11 mouse cellular contexts compared by ENCODE assay signal in genomic region chr1:189875439-189875861, GRCm38 (mm10). TPM values are rescaled to one million over a fixed set of nuclear protein-coding genes. Genes with fewer than 3 reads are reported as not detected.
DNase-seq lines count a peak whose midpoint lies in the region; ATAC-seq and TF ChIP-seq lines count a peak whose summit lies in the region.
"Had no signal": no experiment of that assay in that cellular context is flagged by ENCODE, and none has a peak within 500 bp of the region (broad histone marks: within the 10 kb centered on the region; RNA-seq: fewer than 3 reads in every experiment).

No protein-coding gene starts in this region.

- no peak for ATAC-seq in kidney, embryonic 14.5 days (ENCODE audit: low FRiP score, low TSS enrichment)
- ATAC-seq in intestine, embryonic 15.5 days: peak; percentile 78
- ATAC-seq in limb, embryonic 13.5 days (ENCODE audit: low FRiP score, low read depth): peak; percentile 54; the same call in 1 of the 2 replicates
- ATAC-seq: activated CD4-positive, CD25-positive, alpha-beta regulatory T cell, adult 4 months had no signal

- DNase-seq in kidney, adult 2 months: peak; percentile 73
- DNase-seq in yolk sac, embryonic 10.5 days (ENCODE audit: low spot score): peak; percentile 64
- no peak for DNase-seq in embryo, embryonic 10 days (ENCODE audit: low spot score)
- DNase-seq in left cerebral cortex, postnatal 4 days: no peak
- DNase-seq: retina, postnatal 1 day; thymus, postnatal 4 days had no signal

- peak overlapping the region; percentile 6; the same call in 1 of the 2 replicates for H3K27ac ChIP-seq in kidney, adult 2 months (ENCODE audit: insufficient read depth, low read depth, low read length)
- H3K27ac ChIP-seq in kidney, embryonic 14.5 days (ENCODE audit: low read depth, low read length): no peak overlapping the region
- H3K27ac ChIP-seq in intestine, embryonic 15.5 days: peak overlapping the region; percentile 59
- H3K27ac ChIP-seq in limb, embryonic 13.5 days: no peak overlapping the region
- H3K27ac ChIP-seq: hindbrain, embryonic 13.5 days had no signal

- H3K9me3 ChIP-seq in kidney, embryonic 14.5 days (ENCODE audit: control insufficient read depth, low read length): no peaks in the 10 kb centered on the region
- no peaks in the 10 kb centered on the region for H3K9me3 ChIP-seq in intestine, embryonic 15.5 days
- no peaks in the 10 kb centered on the region for H3K9me3 ChIP-seq in limb, embryonic 13.5 days
- H3K9me3 ChIP-seq: hindbrain, embryonic 13.5 days had no signal

- peaks cover 22% of the 10 kb centered on the region for H3K4me1 ChIP-seq in kidney, adult 2 months (ENCODE audit: control insufficient read depth, insufficient read depth, low read length)
- H3K4me1 ChIP-seq in kidney, embryonic 14.5 days (ENCODE audit: control insufficient read depth, insufficient read depth, low read length): peaks cover 15% of the 10 kb centered on the region
- H3K4me1 ChIP-seq in intestine, embryonic 15.5 days (replicated peaks): peaks cover 25% of the 10 kb centered on the region
- H3K4me1 ChIP-seq in limb, embryonic 13.5 days: peaks cover 43% of the 10 kb centered on the region

- H3K9ac ChIP-seq in kidney, embryonic 14.5 days (ENCODE audit: low read depth, low read length): no peak overlapping the region
- H3K9ac ChIP-seq in intestine, embryonic 15.5 days: no peak overlapping the region
- H3K9ac ChIP-seq in limb, embryonic 13.5 days: no peak overlapping the region
- H3K9ac ChIP-seq: hindbrain, embryonic 13.5 days had no signal

- TF ChIP-seq POLR2A in kidney, adult 2 months (IDR thresholded peaks at IDR 0.05; ENCODE audit: low read depth, low read length): no peak

- H3K4me2 ChIP-seq in kidney, embryonic 14.5 days (replicated peaks; ENCODE audit: low read depth, low read length): no peak overlapping the region
- H3K4me2 ChIP-seq in intestine, embryonic 15.5 days (replicated peaks): peak overlapping the region; percentile 47
- H3K4me2 ChIP-seq in limb, embryonic 13.5 days (replicated peaks): peak overlapping the region; percentile 19; the same call in 1 of the 2 replicates
- H3K4me2 ChIP-seq: hindbrain, embryonic 13.5 days had no signal

- TF ChIP-seq CTCF in kidney, adult 2 months (conservative IDR thresholded peaks at IDR 0.05; ENCODE audit: insufficient read depth, insufficient read length, low read depth, low read length): no peak

- H3K27me3 ChIP-seq in kidney, adult 2 months (replicated peaks; ENCODE audit: control insufficient read depth, insufficient read depth, low read length): no peaks in the 10 kb centered on the region
- no peaks in the 10 kb centered on the region for H3K27me3 ChIP-seq in kidney, embryonic 14.5 days (ENCODE audit: control insufficient read depth, insufficient read depth, low read length)
- no peaks in the 10 kb centered on the region for H3K27me3 ChIP-seq in intestine, embryonic 15.5 days (replicated peaks)
- H3K27me3 ChIP-seq in limb, embryonic 13.5 days: no peaks in the 10 kb centered on the region
- H3K27me3 ChIP-seq: hindbrain, embryonic 13.5 days had no signal

- H3K4me3 ChIP-seq in kidney, adult 2 months (ENCODE audit: insufficient read depth, low read depth, low read length): no peak overlapping the region
- H3K4me3 ChIP-seq in kidney, embryonic 14.5 days (ENCODE audit: low read length): no peak overlapping the region
- no peak overlapping the region for H3K4me3 ChIP-seq in intestine, embryonic 15.5 days (replicated peaks)
- no peak overlapping the region for H3K4me3 ChIP-seq in limb, embryonic 13.5 days
- H3K4me3 ChIP-seq: hindbrain, embryonic 13.5 days had no signal

- H3K36me3 ChIP-seq in kidney, adult 2 months (ENCODE audit: control insufficient read depth, insufficient read depth, low read length): no peaks in the 10 kb centered on the region
- H3K36me3 ChIP-seq in kidney, embryonic 14.5 days (ENCODE audit: control insufficient read depth, insufficient read depth, low read length): peaks cover 29% of the 10 kb centered on the region
- H3K36me3 ChIP-seq in intestine, embryonic 15.5 days: no peaks in the 10 kb centered on the region
- peaks cover 52% of the 10 kb centered on the region for H3K36me3 ChIP-seq in limb, embryonic 13.5 days
- H3K36me3 ChIP-seq: hindbrain, embryonic 13.5 days had no signal

- WGBS in kidney, adult 2 months: 24% methylated on average over 6 of the region's 6 CpGs
- 12% methylated on average over 6 of the region's 6 CpGs for WGBS in kidney, embryonic 14.5 days
- WGBS in intestine, embryonic 15.5 days: 21% methylated on average over 6 of the region's 6 CpGs
- 4% methylated on average over 6 of the region's 6 CpGs for WGBS in limb, embryonic 13.5 days

- intact Hi-C loops in left cerebral cortex, postnatal 4 days (cut with DNase I): no loop called here

RNA-seq across cellular contexts. Expression of gene Smyd2, which starts 46.7 kb away (rescaled TPM):
- polyA plus RNA-seq in kidney, adult 2 months (2012; rRNA removed): 42.8 and 46.3 TPM in 2 replicates
- 85.6 and 93.3 TPM in 2 replicates for polyA plus RNA-seq in kidney, embryonic 14.5 days (2014; fragmentation: Nextera tagmentation; extraction: Ambion mirVana)
- polyA plus RNA-seq in intestine, embryonic 15.5 days (2015; fragmentation: Nextera tagmentation; extraction: Ambion mirVana): 101 and 112 TPM in 2 replicates
- 87.3 and 92.9 TPM in 2 replicates for polyA plus RNA-seq in limb, embryonic 13.5 days (2015; fragmentation: Nextera tagmentation; extraction: Ambion mirVana)
- total RNA-seq in left cerebral cortex, postnatal 4 days (2021): 100 to 1,000 TPM; 120 to 128 TPM

Comparison
In these comparisons a context has a peak if more than half of its experiments do, and no peak if none do; other contexts are left out.
1. H3K27ac ChIP-seq: peak in kidney, adult 2 months (single experiment) and intestine, embryonic 15.5 days (single experiment); none in kidney, embryonic 14.5 days (single experiment) and limb, embryonic 13.5 days (single experiment).
2. DNase-seq: peak in kidney, adult 2 months (single experiment) and yolk sac, embryonic 10.5 days (single experiment); none in embryo, embryonic 10 days (single experiment) and left cerebral cortex, postnatal 4 days (single experiment).